Mouse (Mus musculus): Measurements from ENCODE around the gene Tle3. TPM values are rescaled to one million over a fixed set of nuclear protein-coding genes. Genes with fewer than 3 reads are reported as not detected.

Tle3 gene
- polyA plus RNA-seq, 1 experiment from 2014 or later: 56.3 TPM

DNA sequence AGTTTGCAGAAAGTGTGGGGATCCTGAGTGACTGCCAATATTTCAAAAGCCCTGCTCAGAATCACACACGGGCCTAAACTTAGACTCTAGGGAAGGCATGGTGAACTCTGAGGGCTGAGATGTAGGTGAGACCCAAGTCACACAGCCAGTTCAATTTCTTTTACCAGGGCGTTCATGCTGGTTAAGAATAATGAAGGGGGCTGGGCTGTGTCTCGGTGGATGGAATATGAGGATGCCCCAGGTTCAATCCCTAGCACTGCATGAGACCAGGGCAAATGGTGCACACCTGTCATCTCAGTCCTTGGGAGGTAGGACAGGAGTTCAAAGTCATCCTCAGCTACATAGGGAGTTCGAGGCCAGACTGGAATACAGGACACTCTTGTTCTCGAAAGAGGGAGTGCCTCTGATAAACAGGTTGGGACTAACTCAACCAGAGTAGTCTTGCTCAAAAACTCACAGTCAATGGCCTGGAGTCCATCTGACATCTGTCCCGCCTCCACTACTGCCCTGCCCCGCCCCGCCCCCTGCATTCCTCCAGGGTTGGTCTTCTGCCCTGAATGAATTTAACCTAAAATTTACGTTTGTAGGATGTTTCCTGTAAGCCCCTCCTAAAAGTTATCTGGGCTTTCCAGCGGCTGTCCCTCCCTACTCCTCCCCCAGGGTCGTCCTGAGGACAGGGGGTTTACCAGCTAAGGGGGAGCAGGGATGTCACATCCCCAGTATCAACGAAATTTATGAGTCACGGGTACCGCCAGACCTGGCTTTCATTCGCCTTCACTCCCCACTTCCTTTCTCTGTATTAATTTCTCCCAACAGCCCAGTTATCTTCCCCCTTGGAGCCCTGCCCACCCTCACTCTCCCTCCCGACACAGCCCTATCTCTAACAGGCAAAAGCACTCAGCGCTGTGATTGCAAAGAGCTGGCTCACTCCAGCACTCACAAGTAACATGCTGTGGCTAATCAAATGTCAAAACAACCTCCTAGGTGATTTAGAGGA is 35.3 kb upstream of the Tle3 start:
- H3K36me3 ChIP-seq: no peaks in the 10 kb centered on the region
- no peak overlapping the region for H3K9ac ChIP-seq
- no peak for ATAC-seq (ENCODE audit: low FRiP score)
- H3K4me2 ChIP-seq (replicated peaks): no peak overlapping the region
- H3K4me1 ChIP-seq: peaks cover 14% of the 10 kb centered on the region; the same call in 1 of the 2 replicates
- 35% methylated on average over 17 of the region's 17 CpGs for WGBS
- H3K27ac ChIP-seq: no peak overlapping the region
- H3K4me3 ChIP-seq: no peak overlapping the region
- H3K27me3 ChIP-seq: peaks cover 60% of the 10 kb centered on the region
- no peaks in the 10 kb centered on the region for H3K9me3 ChIP-seq (replicated peaks)

DNA sequence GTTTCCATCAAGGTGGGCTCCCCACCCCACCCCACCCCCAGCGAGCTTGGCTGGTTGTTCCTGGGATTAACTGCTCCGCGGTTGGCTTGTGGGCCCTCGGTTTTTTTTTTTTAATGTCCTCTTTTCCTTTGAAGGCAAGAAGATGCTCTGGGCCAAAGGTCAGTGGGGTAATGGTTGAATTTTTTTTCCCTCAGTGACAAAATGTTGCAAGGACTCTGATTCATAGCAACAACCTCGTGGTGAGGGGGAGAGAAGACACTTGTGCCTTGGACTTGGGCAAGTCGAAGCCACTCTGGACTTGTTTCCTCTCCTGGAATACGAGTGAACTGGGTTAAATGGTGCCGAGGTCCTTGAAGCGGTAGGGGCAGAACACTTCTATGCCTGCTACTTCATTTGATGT is 34.5 kb upstream of the Tle3 start:
- Histone ChIP-seq H3K27me3 (peaks cover 60% of the 10 kb centered on the region), H3K36me3 (no peaks in the 10 kb centered on the region), H3K9ac (no peak overlapping the region), H3K4me2 (replicated peaks) (no peak overlapping the region), H3K4me1 (peaks cover 18% of the 10 kb centered on the region; the same call in 1 of the 2 replicates), H3K9me3 (replicated peaks) (no peaks in the 10 kb centered on the region), H3K27ac (no peak overlapping the region), H3K4me3 (no peak overlapping the region)
- ATAC-seq (ENCODE audit: low FRiP score): no peak
- 19% methylated on average over 9 of the region's 9 CpGs for WGBS

DNA sequence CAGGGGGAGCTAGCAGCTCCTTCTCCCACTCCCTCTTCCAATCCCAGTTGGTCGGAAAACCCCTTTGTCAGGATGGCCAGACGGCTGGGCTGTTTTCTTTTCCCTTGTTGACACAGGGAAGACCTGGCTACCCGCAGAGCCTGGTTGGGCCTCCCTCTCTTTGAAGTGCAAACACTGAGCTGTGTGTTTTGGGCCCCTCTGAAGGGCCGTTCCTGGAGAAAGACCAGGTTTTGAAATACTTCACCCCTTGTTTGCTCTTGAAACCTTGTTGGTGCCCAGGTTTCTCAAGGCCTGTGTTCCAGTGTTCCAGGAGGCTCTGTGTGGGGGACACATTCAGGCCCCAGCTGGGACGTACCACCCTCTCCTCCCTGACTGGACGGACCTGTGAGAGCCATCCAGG is 32.9 kb upstream of the Tle3 start:
- Histone ChIP-seq H3K4me3 (no peak overlapping the region), H3K9me3 (replicated peaks) (no peaks in the 10 kb centered on the region), H3K27me3 (peaks cover 56% of the 10 kb centered on the region), H3K9ac (no peak overlapping the region), H3K4me1 (peaks cover 23% of the 10 kb centered on the region), H3K27ac (no peak overlapping the region), H3K36me3 (no peaks in the 10 kb centered on the region), H3K4me2 (replicated peaks) (no peak overlapping the region)
- WGBS: 19% methylated on average over 6 of the region's 6 CpGs
- no peak for ATAC-seq (ENCODE audit: low FRiP score)

DNA sequence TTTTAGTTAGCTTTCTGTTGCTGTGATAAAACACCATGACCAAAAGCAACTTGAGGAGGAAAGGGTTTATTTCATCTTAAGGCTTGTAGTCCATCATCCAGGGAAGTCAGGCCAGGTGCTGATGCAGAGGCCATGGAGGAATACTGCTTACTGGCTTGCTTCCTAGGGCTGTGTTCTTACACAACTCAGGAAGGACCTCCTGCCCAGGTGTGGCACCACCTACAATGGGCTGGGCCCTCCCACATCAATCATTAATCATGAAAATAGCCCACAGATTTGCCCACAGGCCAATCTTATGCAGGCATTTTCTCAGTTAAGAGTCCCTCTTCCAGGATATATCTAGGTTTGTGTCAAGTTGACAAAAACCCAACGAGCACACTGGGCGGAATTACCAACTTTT is 31.8 kb upstream of the Tle3 start:
- Histone ChIP-seq H3K4me3 (no peak overlapping the region), H3K27ac (no peak overlapping the region), H3K9ac (no peak overlapping the region), H3K27me3 (peaks cover 65% of the 10 kb centered on the region), H3K36me3 (no peaks in the 10 kb centered on the region), H3K4me2 (replicated peaks) (no peak overlapping the region), H3K9me3 (replicated peaks) (no peaks in the 10 kb centered on the region), H3K4me1 (peaks cover 23% of the 10 kb centered on the region)
- 90% methylated on average over 2 of the region's 2 CpGs for WGBS
- ATAC-seq (ENCODE audit: low FRiP score): no peak

DNA sequence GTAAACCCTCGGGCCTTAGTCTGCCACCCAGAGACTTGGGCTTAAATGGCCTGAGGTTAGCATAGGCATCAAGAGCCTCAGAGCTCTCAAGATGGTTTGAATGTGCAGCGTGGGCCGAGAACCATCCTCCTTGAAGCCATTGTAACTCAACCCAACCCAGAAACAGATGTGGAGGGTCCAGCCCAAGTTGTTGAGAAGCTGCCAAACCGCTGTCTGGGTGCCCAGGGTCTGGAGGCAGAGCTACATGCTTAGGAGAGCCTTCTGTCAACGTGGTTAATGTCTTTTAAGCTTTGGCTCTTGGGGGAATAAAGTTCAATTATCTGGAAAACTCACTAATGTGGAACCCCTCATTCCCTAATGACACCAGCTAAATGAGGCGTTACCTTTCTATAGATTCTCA is 29.9 kb upstream of the Tle3 start:
- Histone ChIP-seq H3K27ac (no peak overlapping the region), H3K9me3 (replicated peaks) (no peaks in the 10 kb centered on the region), H3K27me3 (peaks cover 58% of the 10 kb centered on the region), H3K9ac (no peak overlapping the region), H3K36me3 (no peaks in the 10 kb centered on the region), H3K4me3 (no peak overlapping the region), H3K4me2 (replicated peaks) (no peak overlapping the region), H3K4me1 (peaks cover 30% of the 10 kb centered on the region)
- WGBS: 60% methylated on average over 6 of the region's 6 CpGs
- ATAC-seq (ENCODE audit: low FRiP score): no peak

DNA sequence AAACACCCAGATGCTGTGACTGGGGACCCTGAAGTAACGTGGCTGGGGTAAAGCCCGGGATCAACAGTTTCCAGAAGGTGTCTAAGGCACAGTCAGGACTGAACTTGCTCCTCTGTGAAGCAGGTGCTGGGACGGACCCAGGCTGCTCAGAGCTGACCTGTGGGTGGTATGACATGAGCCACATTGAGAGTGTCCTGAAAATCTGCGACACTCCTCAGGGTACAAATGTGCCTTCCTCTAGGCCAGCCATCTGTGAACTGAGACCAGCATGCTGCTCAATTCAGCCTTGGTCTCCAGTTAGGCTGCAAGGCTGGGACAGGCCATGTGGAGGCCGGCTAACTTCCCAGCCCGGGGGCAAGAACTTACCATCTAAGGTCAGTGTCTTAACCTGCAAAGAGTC is 27.5 kb upstream of the Tle3 start:
- no peak overlapping the region for H3K9ac ChIP-seq
- H3K4me1 ChIP-seq: peaks cover 39% of the 10 kb centered on the region
- H3K27me3 ChIP-seq: peaks cover 45% of the 10 kb centered on the region
- ATAC-seq (ENCODE audit: low FRiP score): no peak
- 65% methylated on average over 6 of the region's 6 CpGs for WGBS
- no peak overlapping the region for H3K27ac ChIP-seq
- H3K4me3 ChIP-seq: no peak overlapping the region
- no peak overlapping the region for H3K4me2 ChIP-seq (replicated peaks)
- H3K9me3 ChIP-seq (replicated peaks): no peaks in the 10 kb centered on the region
- no peaks in the 10 kb centered on the region for H3K36me3 ChIP-seq

DNA sequence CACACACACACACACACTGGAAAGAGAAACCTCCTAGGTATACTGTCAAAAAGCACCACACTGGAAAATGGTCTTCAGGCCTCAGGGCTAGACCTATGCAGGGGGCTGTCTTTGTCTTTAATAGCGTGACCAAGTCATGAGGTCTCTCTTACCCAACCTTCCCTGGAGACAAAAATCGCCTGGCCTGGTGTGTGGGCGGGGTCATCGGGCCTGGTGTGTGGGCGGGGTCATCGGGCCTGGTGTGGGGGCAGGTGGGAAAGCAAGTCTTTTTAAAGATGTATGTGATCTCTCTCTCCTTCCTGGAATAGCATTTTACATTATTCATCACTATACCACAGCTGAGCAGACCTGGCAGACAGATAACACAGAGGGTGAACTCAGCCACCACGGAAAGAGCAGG is 25.2 kb upstream of the Tle3 start:
- Histone ChIP-seq H3K27me3 (peaks cover 35% of the 10 kb centered on the region), H3K4me3 (no peak overlapping the region), H3K9ac (no peak overlapping the region), H3K36me3 (no peaks in the 10 kb centered on the region), H3K27ac (no peak overlapping the region), H3K9me3 (replicated peaks) (no peaks in the 10 kb centered on the region), H3K4me1 (peaks cover 52% of the 10 kb centered on the region), H3K4me2 (replicated peaks) (no peak overlapping the region)
- no peak for ATAC-seq (ENCODE audit: low FRiP score)
- 15% methylated on average over 7 of the region's 7 CpGs for WGBS

DNA sequence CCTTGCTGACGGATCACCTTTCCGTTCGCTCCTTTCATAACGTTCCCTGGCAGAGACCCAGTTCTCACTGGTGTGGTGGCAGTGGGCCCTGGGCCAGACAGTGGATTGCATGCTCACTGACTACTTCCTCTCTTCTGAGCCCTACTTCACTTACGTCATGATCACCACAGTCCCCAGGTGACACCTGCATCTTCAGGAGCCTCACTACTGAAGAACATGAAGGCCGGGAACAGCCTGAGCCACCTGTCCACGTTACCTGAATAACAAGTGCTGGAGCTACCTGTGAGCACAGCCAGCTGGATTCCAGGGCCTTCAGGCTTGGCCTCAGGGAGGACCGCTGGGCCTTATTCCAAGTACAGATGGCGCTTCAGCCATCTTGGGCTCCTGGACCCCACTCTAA is 24.1 kb upstream of the Tle3 start:
- Histone ChIP-seq H3K27me3 (peaks cover 38% of the 10 kb centered on the region), H3K9me3 (replicated peaks) (no peaks in the 10 kb centered on the region), H3K4me3 (no peak overlapping the region), H3K36me3 (no peaks in the 10 kb centered on the region), H3K4me1 (peaks cover 49% of the 10 kb centered on the region), H3K9ac (no peak overlapping the region), H3K4me2 (replicated peaks) (no peak overlapping the region), H3K27ac (no peak overlapping the region)
- WGBS: 88% methylated on average over 9 of the region's 9 CpGs
- ATAC-seq (ENCODE audit: low FRiP score): no peak

DNA sequence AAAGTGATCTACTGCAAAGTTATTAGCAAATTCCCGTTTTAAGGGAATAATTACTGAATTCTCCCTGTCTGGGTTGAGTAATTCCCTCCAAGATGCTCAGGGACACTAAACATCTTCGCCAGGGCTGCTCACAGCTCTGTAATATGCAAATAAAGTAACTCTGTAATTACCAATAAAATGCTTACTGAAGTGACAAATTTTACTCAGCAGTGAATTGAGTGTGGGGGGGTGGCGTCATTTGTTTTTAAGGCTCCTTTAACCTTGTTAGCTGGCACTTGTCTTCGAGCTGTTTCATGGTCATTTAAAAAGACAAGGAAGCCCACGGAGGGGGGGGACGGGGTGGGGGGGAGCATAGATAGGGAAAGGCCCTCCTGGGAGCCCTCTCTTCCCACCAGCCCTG is 23.6 kb upstream of the Tle3 start:
- H3K4me2 ChIP-seq (replicated peaks): no peak overlapping the region
- peaks cover 36% of the 10 kb centered on the region for H3K27me3 ChIP-seq
- ATAC-seq (ENCODE audit: low FRiP score): 0 out of 2 replicates have a peak, but pooled peaks have one; percentile 28
- H3K4me3 ChIP-seq: no peak overlapping the region
- no peaks in the 10 kb centered on the region for H3K9me3 ChIP-seq (replicated peaks)
- no peak overlapping the region for H3K27ac ChIP-seq
- no peaks in the 10 kb centered on the region for H3K36me3 ChIP-seq
- no peak overlapping the region for H3K9ac ChIP-seq
- WGBS: 45% methylated on average over 6 of the region's 6 CpGs
- peaks cover 46% of the 10 kb centered on the region for H3K4me1 ChIP-seq

DNA sequence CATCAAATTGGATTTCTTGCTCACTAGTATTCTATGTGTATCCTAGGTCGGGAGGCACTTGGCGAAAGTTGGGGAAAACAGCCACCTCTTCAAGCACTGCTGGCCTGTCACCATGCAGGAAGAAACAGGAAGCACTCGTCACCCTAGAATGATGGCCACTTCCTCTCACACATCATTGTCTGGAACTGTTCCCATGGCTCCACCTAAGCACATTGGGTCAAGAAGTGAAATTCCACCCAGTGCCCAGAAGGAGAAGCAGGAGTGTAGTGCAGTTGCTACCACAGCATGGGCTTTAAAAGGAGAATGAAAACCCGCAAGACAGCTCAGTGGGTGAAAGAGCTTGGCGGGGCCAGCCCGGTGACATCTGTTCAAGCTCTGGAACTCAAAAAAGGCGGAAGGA is 22.5 kb upstream of the Tle3 start:
- no peak for ATAC-seq (ENCODE audit: low FRiP score)
- Histone ChIP-seq H3K9ac (no peak overlapping the region), H3K27ac (no peak overlapping the region), H3K9me3 (replicated peaks) (no peaks in the 10 kb centered on the region), H3K36me3 (no peaks in the 10 kb centered on the region), H3K4me2 (replicated peaks) (no peak overlapping the region), H3K4me1 (peaks cover 44% of the 10 kb centered on the region), H3K4me3 (no peak overlapping the region), H3K27me3 (peaks cover 36% of the 10 kb centered on the region)
- WGBS: 82% methylated on average over 7 of the region's 7 CpGs

DNA sequence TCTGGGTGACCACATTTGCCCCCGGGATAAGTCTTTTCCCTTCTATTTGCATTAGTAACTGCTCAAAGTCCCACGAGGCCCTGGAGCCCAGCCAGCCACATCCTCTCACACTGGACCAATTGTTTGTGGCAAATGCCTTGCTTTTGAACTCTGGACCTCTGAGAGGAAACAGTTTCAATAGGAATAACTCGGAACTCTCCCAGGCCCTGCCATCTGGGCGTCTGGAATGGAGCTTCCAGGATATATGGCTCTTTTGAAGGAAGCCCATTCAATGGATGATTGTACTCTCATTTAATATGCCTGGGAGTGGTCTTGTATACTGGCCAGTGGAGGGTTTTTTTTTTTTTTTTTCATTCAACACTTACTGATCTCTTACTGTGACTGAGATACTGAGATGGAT is 21.0 kb upstream of the Tle3 start:
- Histone ChIP-seq H3K27ac (peak overlapping the region; percentile 14; the same call in 1 of the 2 replicates), H3K9ac (no peak overlapping the region), H3K36me3 (no peaks in the 10 kb centered on the region), H3K4me1 (peaks cover 39% of the 10 kb centered on the region), H3K9me3 (replicated peaks) (no peaks in the 10 kb centered on the region), H3K4me3 (no peak overlapping the region), H3K4me2 (replicated peaks) (no peak overlapping the region), H3K27me3 (peaks cover 27% of the 10 kb centered on the region; the same call in 1 of the 2 replicates)
- peak; percentile 80 for ATAC-seq (ENCODE audit: low FRiP score)
- 6% methylated on average over 4 of the region's 4 CpGs for WGBS

DNA sequence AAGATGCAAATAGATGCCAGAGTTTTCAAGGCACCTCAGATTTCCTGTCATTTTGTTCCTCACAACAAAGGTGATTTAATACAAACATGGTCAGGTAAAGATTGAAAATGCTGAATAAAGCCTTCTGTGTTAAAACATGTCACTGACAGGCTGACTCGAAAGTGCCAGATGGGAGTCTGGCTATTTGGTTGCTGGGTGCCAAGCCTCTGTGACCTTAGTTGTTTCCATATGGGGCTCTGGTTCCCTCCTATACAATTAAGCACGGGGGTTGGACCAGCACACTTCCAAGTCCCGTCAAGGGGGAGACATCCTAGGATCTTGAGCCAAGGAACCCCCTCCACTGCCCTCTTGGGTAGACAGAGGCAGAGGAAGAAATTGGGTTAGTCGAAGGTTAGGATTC is 13.2 kb upstream of the Tle3 start:
- H3K9ac ChIP-seq: no peak overlapping the region
- WGBS: 29% methylated on average over 4 of the region's 4 CpGs
- no peak for ATAC-seq (ENCODE audit: low FRiP score)
- H3K27ac ChIP-seq: no peak overlapping the region
- H3K9me3 ChIP-seq (replicated peaks): 0 out of 2 replicates have a peak, but pooled peaks cover 3% of the 10 kb centered on the region
- H3K27me3 ChIP-seq: peaks cover 19% of the 10 kb centered on the region; the same call in 1 of the 2 replicates
- H3K4me1 ChIP-seq: peaks cover 40% of the 10 kb centered on the region
- H3K4me3 ChIP-seq: no peak overlapping the region
- no peak overlapping the region for H3K4me2 ChIP-seq (replicated peaks)
- no peaks in the 10 kb centered on the region for H3K36me3 ChIP-seq

DNA sequence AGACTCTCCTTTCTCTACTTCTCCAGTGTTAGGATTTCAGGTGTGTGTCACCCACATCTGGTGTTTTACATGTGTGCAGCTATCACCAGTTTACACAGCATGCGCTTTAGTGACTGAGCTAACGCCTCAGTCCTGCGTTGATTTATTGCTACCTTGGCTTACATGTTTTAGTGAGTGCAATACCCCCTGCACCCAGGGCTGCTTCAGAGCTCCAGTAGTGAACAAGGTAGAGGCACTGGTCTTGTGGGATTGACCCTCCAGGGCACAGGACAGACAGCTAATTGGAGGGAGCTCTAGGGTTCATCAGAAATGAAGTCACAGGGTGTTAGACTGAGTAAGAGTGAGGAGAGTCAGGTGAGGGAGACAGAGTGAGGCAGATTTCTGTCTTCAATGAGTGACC is 12.4 kb upstream of the Tle3 start:
- Histone ChIP-seq H3K9me3 (replicated peaks) (0 out of 2 replicates have a peak, but pooled peaks cover 3% of the 10 kb centered on the region), H3K27ac (no peak overlapping the region), H3K9ac (no peak overlapping the region), H3K27me3 (peaks cover 21% of the 10 kb centered on the region), H3K4me1 (peaks cover 40% of the 10 kb centered on the region), H3K36me3 (no peaks in the 10 kb centered on the region), H3K4me3 (no peak overlapping the region), H3K4me2 (replicated peaks) (no peak overlapping the region)
- 88% methylated on average over 3 of the region's 3 CpGs for WGBS
- no peak for ATAC-seq (ENCODE audit: low FRiP score)
